Mouse (Mus musculus) layer of hippocampus, adult 18-20 months (tissue): ENCODE measurements around the gene Elk3. TPM values are rescaled to one million over a fixed set of nuclear protein-coding genes. Genes with fewer than 3 reads are reported as not detected.

Experiments used
- DNase-seq, 2 experiments: peaks; one replicate each; pipeline ENCODE4 v3.0.0; 2022; ENCODE audit warnings: low spot score in 2 of 2
- total RNA-seq, 2 experiments: library from RNA; stranded (reverse); gene quantifications; 2 replicates each; pipeline ENCODE4 v1.2.3; 2021

Elk3 gene
- total RNA-seq, 2 experiments from 2014 or later = 6.6 to 8.4 TPM

DNA sequence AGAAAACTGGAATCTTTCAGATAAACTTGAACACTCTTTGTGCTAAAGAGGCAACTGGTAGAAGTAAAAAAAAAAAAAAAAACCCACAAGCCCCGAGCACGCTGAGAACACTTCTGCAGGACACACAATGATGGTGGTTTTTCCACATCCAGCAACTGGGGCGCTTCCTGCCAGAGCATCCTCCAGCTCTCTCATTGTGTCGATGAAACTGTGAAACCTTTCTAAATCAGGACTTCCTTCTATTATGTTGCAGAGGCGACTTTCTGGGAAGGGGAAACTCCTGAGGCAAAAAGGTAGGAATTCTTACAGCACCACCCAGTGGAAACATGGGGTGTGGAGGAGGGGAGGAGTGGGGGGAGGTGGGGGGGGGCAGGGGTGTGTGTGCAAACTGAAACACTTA is 13.2 kb downstream of the Elk3 start:
- DNase-seq = no peak

DNA sequence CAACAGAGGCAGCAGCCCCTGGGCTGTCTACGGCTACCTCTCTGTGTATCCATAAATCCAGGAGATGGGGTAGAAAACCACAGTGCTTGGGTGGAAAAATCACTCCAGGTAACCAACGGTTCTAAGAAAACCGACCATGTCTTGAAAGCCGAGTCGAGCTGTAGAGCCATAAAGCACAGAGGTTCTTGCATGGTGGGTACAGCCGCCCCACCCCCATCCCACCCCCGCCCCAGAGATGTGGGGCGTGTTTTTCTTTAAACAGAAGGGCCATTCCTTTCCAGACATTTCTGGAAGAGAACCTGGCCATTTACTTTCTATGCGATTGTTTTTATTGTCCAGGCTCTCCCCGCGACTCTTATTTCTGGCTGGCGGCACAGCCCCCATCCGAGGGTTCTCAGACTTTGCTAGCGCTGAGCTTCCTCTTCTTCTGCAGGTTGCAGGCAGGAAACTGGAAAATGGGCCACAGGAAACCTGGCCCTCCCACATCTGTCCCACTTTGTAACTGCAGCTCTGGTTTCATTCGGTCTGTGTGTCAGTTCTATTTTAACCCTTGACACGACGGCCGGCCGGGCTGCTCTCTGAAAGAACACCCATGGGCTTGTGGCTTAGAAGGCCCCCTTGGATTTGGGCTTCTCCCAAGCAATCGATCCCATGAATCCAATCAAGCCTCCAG is 16.3 kb downstream of the Elk3 start:
- DNase-seq = no peak

DNA sequence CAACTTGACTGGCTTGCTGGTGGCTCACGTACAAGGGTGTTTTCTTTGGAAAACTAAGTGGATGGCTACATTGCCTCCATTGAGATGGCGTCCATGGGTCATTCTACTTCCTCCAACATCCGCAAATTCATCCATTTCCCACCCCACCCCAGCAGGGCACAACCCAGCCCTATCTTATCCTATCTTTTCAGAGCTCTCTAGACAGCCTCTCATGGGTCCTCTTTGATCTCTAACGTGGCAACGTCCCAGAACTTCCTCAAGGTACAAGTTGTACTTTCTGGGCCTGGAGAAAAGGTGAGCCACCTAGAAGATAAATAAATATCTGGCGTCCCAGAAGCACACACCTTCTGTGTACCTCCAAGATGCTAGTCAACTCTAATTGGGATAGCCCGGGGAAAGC is 17.3 kb downstream of the Elk3 start:
- no peak for DNase-seq

DNA sequence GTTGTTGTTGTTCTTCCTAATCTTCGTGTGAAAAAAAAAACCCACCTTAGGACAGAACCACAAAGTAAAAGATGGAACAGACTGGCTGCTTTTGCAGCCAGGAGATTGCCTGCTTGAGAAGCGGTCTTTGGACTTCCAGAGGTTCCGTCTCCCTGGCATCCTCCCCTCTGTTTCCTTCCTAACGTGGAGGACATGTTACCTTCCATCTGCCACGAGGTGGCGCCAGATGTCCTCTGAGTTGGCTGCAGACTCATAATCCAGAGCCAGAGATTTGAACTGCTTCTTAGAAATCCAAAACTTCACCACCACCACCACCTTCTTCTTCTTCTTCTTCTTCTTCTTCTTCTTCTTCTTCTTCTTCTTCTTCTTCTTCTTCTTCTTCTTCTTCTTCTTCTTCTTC is 19.1 kb downstream of the Elk3 start:
- DNase-seq = peak; percentile 62 to 89

DNA sequence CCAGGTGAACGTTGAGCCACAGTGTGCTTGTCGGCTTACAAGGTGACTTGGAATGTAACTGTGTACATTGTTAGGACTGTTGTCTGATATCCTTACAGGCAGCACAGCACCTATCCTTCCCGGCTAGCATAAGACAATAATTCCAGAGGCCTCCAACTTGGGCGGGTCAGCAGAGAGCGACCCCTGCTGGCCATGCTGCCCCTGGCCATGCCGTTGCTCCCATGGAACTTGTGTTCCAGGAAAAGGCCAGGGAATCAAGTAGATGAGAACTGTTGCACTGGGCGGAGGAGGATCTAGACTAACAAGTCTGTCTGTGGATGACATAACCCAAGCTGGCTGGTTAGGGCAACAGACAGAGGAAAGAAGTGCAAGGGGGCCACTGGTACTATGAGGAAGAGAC is 19.6 kb downstream of the Elk3 start:
- DNase-seq = peak in 1 of 2 experiments; percentile 42

DNA sequence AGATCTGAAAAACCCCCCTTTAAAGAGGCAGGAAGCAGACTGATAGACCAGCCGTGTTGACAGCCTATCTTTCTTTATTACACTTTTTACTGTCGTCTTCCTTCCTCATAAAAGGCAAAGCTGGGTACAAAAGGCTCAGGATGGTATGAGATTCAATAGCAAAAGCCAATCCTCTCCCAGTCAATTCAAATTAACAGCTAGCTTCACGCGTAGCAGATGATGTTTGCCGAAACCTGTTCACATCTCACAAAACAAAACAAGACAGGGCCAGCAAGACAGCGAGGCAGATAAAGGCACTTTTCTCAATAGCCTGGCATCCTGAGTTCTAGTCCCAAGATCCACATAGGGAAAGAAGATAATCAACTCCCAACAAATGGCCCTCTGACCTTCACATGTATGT is 21.5 kb downstream of the Elk3 start:
- no peak for DNase-seq

DNA sequence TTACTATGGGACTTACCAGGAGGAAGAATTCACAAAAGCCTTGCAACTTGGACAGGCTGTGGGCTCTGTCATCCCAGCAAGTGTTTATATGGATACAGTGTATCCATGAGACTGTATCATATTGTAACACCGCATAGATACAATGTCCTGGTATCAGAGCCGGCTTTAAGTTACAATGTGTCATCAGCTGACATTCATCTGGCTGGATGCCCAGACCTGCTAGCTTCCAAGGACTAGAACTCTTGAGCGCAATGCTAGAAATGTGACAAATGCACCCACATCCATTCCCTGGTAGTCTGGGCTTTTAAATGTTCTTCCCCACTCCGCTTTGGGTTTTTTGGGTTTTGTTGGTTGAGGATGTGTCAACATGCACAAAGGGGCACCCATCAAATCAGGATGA is 22.6 kb downstream of the Elk3 start:
- peak in 1 of 2 experiments; percentile 72 for DNase-seq

DNA sequence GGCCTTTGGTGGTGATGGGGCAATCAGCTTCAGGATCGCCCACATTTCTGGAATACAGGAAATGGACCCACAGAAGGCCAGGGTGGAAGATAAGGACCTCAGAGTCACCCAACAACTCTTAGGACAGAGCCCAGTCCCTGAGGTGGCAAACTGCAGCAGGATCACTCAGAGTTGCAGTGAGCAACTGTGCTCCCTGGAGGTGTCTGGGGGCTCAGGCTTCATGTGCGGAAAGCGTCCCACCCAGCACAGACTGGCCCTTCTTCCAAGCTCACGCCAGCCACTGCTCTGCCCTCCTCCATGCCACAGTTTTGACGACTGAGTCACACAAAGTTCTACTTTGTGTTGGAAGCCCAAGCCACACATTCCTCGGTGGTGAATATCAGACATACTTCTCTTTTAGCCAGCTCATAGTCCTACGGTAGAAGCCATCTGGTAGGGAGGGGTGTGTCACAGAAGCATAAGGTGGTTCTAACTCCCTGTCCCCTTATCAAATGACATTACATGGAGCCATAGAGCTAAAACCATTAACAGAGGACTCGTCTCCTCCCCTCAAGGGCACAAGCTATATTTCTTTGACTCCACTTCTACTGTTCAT is 23.3 kb downstream of the Elk3 start:
- no peak for DNase-seq

DNA sequence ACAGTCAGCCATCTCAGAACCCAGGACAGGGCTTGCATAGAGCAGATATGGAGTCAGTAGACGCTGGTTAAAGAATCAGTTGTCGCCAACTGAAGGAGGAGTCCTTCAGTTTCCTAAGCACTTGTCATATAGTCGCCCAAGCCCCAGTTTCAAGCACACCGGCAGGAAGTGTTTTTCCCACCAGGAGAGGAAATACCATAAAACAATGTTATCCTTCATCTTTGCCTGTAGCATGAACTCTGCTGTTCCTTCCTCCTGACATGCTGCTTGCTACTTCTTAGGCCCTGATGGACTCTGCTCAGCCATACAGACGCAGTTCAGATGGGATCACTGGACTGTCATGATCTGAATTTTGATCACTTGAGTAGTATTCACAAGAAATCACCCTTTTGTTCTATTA is 25.4 kb downstream of the Elk3 start:
- DNase-seq = no peak

DNA sequence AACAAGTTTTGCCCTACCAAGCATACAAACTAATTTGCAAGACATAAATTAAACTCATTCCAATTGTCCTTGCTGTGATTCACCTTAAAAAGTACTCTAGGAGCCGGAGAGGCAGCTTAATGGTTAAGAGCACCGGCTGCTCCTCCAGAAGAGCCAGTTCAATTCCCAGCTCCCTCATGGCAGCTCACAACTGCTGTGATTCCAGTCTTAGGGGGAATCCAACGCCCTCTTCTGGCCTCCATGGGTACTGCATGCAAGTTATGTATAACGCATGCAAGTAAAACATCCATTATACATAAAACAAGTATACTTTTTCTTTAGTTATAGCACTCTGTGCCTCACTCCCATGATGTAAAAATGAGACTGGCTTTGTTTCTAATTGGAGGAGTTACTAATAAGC is 27.7 kb downstream of the Elk3 start:
- no peak for DNase-seq

DNA sequence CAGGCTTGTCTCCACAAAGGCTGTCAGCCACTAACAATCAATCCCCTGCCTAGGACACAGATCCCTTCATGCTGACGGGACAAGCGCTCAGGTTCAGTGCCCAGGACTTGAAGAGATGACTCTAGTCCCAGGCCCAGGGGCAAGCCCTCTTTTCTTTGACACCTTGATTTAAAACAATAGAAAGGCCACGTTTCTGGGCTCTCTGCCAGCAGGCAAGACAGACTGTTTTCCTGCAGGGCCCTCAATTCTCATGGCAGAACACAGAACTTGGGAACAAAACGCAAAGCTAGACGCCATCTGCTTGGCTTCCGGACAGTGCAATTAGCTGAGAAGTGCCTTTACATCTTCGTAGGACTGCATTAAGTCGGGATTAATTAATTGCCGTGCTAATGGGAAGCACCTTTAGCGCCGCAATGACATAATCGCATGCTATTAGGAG is 28.4 kb downstream of the Elk3 start:
- DNase-seq = no peak

DNA sequence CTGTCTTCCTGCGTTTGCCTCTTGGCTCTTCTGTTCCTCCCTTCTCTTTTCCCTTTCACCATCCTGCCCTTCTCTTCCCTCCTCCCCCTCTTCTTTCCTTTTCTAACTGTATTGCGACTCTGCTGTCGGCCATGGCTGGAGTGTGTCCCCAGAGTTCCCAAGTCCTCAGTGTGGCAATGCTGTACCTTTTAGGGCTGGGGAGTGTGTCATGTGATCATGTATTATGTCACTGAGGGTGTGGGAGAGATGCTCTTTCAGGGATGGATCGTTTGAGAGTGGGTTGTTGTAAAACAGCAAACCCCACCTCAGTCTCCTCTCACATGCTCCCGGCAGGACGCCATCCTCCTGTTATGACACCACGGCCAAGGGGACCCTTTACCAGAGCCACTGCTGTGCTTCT is 29.8 kb downstream of the Elk3 start:
- no peak for DNase-seq

DNA sequence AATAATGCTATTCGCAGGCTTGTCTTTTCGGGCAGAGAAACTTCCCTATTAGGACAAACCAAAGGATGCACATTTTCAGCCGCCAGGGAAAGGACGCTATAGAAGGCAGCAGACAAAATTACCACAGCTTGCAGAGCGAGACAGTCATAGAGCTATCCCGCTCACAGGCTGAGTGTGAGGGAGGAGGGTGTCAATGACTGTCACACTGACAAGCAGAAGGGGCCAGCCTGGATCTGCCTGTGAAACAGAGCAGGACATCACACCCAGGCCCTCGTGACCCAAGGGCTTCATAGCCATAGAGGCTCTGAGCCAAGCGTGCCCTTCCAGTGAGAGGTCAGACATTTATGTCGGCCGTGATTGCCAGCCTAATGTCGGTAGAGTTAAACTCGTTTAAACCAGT is 30.3 kb downstream of the Elk3 start:
- DNase-seq = peak in 1 of 2 experiments; percentile 57

DNA sequence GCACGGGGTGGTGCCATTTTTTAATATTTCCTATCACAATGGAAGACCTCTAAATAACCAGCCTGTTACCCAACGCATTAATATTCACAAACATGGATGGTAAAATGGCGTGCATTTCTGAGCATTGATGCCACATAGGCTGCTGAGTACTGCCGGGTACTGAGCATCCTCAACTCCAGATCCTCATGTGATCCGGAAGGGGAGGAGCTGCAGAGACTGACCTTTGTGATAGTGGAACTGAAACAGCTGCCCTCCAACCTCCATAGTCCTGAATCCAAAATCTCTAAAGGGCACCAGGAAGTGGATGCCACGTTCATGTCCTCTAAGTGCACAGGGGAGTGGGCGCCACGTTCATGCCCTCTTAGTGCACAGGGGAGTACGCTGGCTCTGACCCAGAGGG is 31.9 kb downstream of the Elk3 start:
- DNase-seq = no peak

DNA sequence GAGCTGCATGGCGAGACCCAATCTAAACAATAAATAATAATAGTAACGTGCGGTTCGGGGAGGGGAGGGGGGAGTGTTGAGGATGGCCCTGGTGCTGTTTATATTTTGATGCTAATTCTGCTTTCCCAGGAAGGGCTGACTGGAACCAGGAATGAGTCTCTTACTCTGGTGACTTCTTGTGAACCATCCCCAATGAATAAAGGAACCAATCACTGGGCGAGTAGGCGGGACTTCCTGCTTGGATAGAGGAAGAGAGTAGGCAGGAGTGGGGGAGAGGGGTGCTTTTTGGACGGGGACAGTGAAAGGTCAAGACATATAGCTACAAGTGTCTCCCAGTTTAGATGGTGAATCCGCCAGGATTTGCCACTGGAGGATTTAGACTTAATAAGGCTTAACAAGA is 32.6 kb downstream of the Elk3 start:
- DNase-seq = no peak

DNA sequence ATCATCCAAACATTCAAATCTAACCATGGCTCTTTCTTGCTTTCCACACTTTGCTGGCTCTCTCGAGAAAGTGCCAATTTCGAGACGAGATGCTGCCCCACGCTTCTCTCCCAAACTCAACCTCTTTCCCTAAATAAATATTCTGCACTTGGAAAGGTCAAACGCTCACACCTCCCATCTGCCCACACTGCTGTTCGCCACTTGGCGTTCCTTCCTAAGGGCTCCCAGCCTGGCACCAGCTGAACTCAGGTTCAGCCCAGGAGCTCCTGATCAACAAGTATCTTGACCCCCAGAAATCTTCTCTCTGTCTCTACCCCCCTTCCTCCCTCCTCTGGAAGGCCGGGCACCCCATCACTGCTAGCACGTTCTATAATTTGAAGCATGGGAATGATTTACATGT is 34.1 kb downstream of the Elk3 start:
- no peak for DNase-seq

DNA sequence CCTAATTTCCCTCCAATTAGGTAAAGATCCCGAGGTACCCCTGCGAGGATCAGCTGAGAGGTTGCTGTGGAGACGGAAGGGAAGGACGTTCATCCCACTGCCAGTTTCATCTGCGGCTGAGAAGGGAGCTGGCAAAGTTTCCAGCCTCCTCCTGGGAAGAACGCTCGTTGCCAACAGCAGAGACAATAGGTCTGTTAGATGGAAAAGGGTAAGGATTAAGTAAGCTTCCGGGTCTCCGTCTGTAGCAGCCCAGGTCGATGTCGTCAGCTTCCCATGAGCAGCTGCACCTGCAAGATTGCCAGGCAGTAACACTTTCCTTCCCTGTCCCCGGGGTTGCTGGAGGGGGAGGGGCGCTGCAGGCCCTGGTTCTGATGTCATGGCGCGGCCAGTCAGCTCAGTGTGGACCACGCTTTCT is 34.6 kb downstream of the Elk3 start:
- DNase-seq = peak; percentile 76 to 92

DNA sequence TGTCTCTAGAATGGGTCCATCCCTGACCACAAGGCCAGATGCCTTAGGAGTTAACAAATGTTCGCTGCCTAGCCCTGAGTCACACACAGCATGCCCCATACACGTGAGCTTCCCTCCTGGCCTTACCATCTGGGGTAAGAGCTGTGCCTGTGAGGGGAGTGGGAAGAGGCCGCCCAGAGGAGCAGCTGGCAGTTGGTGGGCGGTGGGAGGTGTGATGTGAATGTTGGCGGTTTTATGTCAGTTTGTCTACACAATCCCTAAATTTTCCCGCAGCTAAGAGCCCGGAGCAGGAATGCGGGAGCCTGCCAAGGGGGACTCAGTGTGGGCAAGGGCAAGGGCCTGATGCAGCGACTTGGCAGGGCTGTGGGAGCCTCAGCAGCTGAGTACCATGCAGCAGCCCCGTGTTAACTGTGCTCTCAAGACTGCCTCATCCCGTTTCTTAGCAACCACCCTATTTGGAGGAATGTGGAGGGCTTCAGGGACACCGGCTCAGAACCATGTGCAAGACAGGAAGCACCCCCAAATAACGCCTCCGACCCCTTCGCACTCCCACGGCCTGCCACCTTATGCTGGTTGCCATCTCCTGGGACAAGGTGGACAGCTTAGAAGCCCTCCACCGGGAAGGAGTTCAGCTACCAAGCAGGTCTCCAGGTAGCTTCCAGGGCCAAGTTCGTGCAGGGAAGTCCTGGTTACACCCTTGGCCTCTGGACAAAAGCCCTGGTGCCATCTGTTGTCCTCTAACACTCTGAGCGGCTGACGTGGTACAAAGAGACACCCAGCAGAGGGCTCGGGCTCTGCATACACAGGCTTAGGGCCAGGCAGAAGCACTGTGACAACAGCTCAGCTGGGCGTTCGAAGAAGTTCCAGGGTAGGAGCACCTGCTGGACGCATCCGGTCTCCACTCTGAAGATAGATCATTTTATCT is 35.5 kb downstream of the Elk3 start:
- peak; percentile 91 to 94 for DNase-seq

DNA sequence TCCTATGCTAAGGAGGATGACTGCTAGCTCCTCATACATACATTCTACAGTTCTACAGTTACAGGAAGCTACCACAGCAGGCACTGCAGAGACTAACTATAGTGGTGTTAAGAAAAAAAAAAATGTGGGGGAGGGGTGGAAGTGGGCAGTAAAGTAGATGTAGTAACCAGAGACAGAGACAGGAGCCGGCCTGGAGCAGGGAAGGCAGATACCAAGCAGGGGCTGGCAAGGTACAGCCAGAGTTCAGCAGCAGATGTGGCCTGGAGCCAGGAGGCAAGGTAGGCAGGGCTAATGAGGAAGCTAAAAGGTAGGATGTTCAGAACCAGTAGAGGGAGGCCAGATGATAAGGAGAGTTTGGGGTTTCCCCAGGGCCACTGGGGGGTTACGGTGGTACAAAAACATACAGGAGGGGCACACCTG is 36.6 kb downstream of the Elk3 start:
- DNase-seq = no peak

DNA sequence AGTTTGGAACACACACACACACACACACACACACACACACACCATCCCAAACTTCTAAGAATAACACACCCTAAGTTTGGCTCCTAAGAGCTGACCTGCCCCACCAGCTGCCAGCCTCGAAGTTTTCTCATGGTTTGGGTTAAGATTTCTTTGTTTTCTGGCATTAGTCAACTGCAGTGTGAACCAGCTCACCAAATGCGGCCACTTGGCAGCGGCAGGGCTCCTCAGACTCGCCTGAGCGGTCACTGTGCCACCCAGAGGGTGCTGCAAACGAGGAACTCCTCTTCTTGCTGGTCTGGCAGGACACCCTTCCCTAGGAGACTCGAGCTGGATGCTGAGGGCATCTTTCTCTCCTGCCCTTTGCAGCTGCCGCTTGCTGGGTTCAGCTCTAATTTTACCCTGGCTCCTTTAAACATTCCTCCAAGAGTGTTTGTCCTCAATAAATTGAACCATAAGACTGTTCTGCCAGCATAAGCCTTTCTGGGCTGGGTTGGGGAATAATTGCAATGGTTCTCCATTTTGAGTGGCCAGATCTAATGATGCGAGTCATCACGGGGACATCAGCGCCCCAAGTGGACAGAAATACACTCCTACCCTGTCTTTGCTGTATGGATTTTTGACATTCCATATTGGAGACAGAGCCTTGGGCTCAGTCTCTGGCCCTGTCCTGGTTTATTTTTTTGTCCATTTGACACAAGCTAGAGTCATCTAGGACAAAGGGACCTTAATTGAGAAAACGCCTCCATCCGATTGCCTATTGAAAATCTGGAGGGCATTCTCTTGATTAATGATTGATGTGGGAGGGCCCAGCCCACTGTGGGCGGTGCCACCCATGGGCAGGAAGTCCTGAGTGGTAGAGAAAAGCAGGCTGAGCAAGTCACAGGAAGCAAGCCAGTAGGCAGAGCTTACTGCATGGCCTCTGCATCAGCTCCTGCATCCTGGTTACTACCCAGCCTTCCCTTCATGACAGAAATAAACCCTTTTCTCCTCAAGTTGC is 37.7 kb downstream of the Elk3 start:
- DNase-seq = no peak

DNA sequence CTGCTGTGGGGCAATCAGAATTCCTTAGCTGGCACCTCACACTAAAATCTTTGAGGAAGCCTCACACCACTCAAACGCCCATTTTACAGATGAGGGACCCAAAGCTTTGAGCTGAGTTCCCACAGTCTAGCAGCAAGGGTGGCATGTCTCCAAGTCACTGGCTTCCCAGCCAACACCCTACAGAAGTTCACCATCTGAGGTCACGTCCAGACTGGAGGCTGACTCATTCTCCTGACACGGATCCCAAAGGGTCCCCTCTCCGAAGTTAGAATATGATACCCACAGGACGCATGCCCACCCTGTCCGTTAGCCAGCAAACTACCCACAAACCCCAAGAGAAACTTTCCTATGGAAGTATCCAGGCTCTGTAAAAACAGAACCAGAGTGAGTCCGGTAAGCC is 39.1 kb downstream of the Elk3 start:
- DNase-seq = no peak
